Mouse (Mus musculus): Measurements from ENCODE around the gene Galnt9. TPM values are rescaled to one million over a fixed set of nuclear protein-coding genes. Genes with fewer than 3 reads are reported as not detected.

Galnt9 gene
- polyA plus RNA-seq, 1 experiment from 2014 or later: 23.9 TPM

DNA sequence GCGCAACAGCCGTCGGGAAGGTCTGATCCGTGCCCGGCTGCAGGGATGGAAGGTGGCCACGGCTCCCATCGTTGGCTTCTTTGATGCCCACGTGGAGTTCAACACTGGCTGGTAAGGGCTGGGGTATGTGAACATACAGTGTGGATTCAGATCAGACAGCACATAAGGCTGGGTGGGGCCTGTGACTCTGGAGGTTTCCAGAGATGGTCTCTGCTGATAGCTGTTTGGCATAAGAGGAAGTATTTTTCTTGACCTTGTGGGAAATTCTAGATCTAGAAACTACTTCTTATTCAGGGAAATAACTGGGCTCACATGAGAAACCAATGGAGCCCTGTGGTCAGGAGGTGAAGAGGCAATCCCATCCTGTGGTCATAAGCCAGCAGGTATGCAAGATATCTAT, 45.7 kb downstream of the Galnt9 start:
- Histone ChIP-seq H3K9ac (no peak overlapping the region), H3K9me3 (ENCODE audit: control insufficient read depth, low read length) (no peaks in the 10 kb centered on the region), H3K4me3 (replicated peaks; ENCODE audit: low read length) (no peak overlapping the region), H3K27me3 (ENCODE audit: control insufficient read depth, insufficient read depth, low read length) (no peaks in the 10 kb centered on the region), H3K36me3 (replicated peaks; ENCODE audit: control insufficient read depth, insufficient read depth) (peaks cover 8% of the 10 kb centered on the region; the same call in 1 of the 2 replicates), H3K4me1 (replicated peaks; ENCODE audit: control insufficient read depth, insufficient read depth, low read length) (no peaks in the 10 kb centered on the region), H3K27ac (no peak overlapping the region), H3K4me2 (replicated peaks) (no peak overlapping the region)
- 95% methylated on average over 8 of the region's 8 CpGs for WGBS
- no peak for ATAC-seq (ENCODE audit: low FRiP score)
- DNase-seq (ENCODE audit: low spot score): no peak

DNA sequence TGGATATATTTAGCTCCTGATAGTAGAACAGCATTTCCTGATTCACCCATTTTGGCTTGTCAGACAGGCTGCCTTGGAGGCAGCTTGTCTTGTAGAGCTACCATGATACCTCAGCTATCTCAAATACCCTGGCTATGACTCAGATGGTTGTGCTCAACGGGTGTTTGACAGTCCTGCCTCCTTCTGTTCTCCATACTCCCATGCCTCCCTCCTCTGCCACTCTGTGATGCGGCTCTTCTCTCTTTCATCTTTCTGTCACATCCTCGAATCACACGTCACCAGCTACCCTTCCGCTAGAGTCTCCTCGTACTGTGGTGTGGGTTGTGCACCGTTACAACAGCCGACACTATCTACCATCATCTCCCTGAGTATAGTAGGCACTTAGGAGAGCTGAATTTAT, 50.3 kb downstream of the Galnt9 start:
- 0 out of 2 replicates have a peak, but pooled peaks cover 8% of the 10 kb centered on the region for H3K36me3 ChIP-seq (replicated peaks; ENCODE audit: control insufficient read depth, insufficient read depth)
- H3K27ac ChIP-seq: no peak overlapping the region
- no peaks in the 10 kb centered on the region for H3K27me3 ChIP-seq (ENCODE audit: control insufficient read depth, insufficient read depth, low read length)
- no peak overlapping the region for H3K4me2 ChIP-seq (replicated peaks)
- no peak overlapping the region for H3K9ac ChIP-seq
- H3K4me3 ChIP-seq (replicated peaks; ENCODE audit: low read length): no peak overlapping the region
- 94% methylated on average over 8 of the region's 8 CpGs for WGBS
- no peak for ATAC-seq (ENCODE audit: low FRiP score)
- DNase-seq (ENCODE audit: low spot score): no peak
- no peaks in the 10 kb centered on the region for H3K9me3 ChIP-seq (ENCODE audit: control insufficient read depth, low read length)
- H3K4me1 ChIP-seq (replicated peaks; ENCODE audit: control insufficient read depth, insufficient read depth, low read length): peaks cover 5% of the 10 kb centered on the region; the same call in 1 of the 2 replicates

DNA sequence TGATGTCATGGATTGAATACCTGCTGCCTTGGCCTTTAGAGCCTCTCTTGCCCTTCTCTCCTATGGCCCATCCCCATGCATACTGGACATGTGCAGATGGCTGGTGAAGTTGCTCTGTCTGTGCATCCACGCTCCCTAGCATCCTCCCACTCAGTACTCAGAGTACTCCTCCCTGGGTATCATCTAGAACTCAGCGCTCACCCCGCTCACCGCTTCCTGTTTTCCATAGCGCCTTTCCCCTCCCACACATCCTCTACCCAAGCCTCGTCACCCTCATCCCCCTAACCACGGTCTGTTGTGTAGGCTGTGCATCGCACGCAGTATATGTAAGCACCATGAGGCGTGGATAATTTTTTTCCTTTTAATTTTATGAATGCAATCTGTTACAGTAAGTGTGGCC, 51.2 kb downstream of the Galnt9 start:
- Histone ChIP-seq H3K9me3 (ENCODE audit: control insufficient read depth, low read length) (no peaks in the 10 kb centered on the region), H3K27me3 (ENCODE audit: control insufficient read depth, insufficient read depth, low read length) (no peaks in the 10 kb centered on the region), H3K9ac (no peak overlapping the region), H3K27ac (no peak overlapping the region), H3K4me3 (replicated peaks; ENCODE audit: low read length) (no peak overlapping the region), H3K4me1 (replicated peaks; ENCODE audit: control insufficient read depth, insufficient read depth, low read length) (peaks cover 5% of the 10 kb centered on the region; the same call in 1 of the 2 replicates), H3K36me3 (replicated peaks; ENCODE audit: control insufficient read depth, insufficient read depth) (peaks cover 2% of the 10 kb centered on the region; the same call in 1 of the 2 replicates), H3K4me2 (replicated peaks) (no peak overlapping the region)
- no peak for ATAC-seq (ENCODE audit: low FRiP score)
- DNase-seq (ENCODE audit: low spot score): no peak
- 92% methylated on average over 10 of the region's 10 CpGs for WGBS

DNA sequence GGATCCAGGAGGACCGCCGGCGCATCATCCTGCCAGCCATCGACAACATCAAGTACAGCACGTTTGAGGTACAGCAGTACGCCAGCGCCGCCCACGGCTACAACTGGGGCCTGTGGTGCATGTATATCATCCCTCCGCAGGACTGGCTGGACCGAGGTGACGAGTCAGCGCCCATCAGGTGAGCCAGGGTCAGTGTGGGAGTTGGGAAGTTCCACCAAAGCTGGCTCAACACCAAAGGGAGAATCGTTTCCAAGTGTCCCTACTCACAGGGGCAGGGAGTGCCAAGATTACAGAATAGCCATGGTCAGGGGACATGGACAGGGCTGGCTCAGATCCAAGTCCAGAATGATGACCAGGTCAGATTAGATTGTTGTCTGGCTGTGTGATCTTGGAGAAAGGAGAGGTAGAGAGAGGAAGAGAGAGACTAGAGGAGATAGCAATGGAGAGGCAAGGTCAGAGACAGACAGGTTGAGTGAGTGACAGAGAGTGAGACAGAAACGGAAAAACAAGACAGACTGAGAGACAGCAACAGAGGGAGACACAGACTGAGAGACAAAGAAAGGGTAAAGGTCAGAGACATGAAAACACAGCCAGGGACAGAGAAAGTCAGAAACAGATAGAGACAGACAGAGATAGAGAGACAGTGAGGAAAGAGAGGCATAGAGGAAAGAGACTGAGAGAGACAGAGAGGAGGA, 52.1 kb downstream of the Galnt9 start:
- H3K4me2 ChIP-seq (replicated peaks): no peak overlapping the region
- H3K27me3 ChIP-seq (ENCODE audit: control insufficient read depth, insufficient read depth, low read length): no peaks in the 10 kb centered on the region
- no peak overlapping the region for H3K27ac ChIP-seq
- no peaks in the 10 kb centered on the region; the same call in 1 of the 2 replicates for H3K36me3 ChIP-seq (replicated peaks; ENCODE audit: control insufficient read depth, insufficient read depth)
- WGBS: 89% methylated on average over 15 of the region's 15 CpGs
- no peak overlapping the region for H3K4me3 ChIP-seq (replicated peaks; ENCODE audit: low read length)
- no peaks in the 10 kb centered on the region for H3K9me3 ChIP-seq (ENCODE audit: control insufficient read depth, low read length)
- ATAC-seq (ENCODE audit: low FRiP score) (no peak), DNase-seq (ENCODE audit: low spot score) (no peak)
- H3K9ac ChIP-seq: no peak overlapping the region
- H3K4me1 ChIP-seq (replicated peaks; ENCODE audit: control insufficient read depth, insufficient read depth, low read length): peaks cover 5% of the 10 kb centered on the region; the same call in 1 of the 2 replicates

DNA sequence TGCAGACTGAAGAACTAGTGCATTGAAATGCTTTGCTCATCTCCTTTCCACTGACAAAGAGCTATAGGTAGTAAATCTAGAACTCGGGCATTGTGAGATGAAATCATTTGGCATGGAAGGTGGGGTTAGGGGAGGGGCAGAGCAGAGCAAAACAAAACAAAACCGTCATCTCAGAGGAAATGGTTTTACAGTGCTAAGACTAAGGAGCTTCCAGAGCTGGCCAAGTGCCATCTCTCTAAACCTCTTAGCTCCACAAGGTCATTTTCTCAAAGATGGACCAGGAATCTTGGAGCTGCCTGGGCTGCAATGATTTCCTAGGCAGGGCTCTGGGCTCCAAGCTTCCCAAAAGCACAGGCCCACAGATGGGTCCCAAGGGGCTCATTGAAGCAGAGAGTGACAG, 53.3 kb downstream of the Galnt9 start:
- Histone ChIP-seq H3K27me3 (ENCODE audit: control insufficient read depth, insufficient read depth, low read length) (no peaks in the 10 kb centered on the region), H3K36me3 (replicated peaks; ENCODE audit: control insufficient read depth, insufficient read depth) (no peaks in the 10 kb centered on the region; the same call in 1 of the 2 replicates), H3K4me2 (replicated peaks) (no peak overlapping the region), H3K9me3 (ENCODE audit: control insufficient read depth, low read length) (no peaks in the 10 kb centered on the region), H3K27ac (no peak overlapping the region; the same call in 1 of the 2 replicates), H3K4me1 (replicated peaks; ENCODE audit: control insufficient read depth, insufficient read depth, low read length) (peaks cover 5% of the 10 kb centered on the region; the same call in 1 of the 2 replicates), H3K9ac (no peak overlapping the region), H3K4me3 (replicated peaks; ENCODE audit: low read length) (no peak overlapping the region)
- DNase-seq (ENCODE audit: low spot score) (no peak), ATAC-seq (ENCODE audit: low FRiP score) (no peak)
- 53% methylated on average over 2 of the region's 2 CpGs for WGBS

DNA sequence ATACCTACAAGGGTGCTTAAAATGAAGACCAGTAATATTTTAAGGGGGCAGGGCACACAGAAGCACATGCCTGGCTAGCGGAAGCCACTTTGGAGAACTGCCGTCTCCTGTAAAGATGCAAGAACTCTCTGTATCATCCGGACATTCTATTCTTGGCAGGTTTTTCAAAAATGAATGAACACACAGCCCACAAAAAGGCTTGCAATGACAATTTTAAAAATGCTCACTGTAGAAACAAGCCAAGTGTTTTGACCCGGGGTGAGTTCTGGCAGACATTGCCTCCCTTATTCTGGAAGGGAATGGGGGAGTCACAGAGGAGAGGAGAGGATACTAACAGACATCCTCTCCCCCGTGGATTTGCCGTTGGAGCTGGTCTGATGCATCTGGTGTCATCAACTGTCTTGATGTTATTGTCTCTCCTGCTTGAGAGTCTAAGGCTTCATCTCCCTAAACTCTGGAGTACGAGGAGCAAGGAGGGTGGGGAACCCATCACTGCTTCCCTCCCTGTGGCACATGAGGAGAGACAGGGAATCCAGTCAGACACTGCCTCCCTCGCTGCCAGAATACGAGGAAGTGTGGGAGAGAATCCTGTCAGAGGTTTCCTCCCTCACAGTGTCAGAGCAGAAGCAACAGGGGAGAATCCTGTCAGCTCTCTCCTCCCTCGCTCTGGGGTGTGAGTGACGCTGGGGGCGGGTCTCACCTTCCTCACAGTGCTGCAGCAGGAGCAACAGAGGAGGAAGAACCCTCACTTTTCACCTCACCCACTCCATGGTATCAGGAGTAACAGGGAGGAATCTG, 54.3 kb downstream of the Galnt9 start:
- Histone ChIP-seq H3K4me2 (replicated peaks) (no peak overlapping the region), H3K9ac (no peak overlapping the region), H3K27me3 (ENCODE audit: control insufficient read depth, insufficient read depth, low read length) (no peaks in the 10 kb centered on the region), H3K9me3 (ENCODE audit: control insufficient read depth, low read length) (no peaks in the 10 kb centered on the region), H3K4me3 (replicated peaks; ENCODE audit: low read length) (no peak overlapping the region), H3K27ac (no peak overlapping the region; the same call in 1 of the 2 replicates), H3K4me1 (replicated peaks; ENCODE audit: control insufficient read depth, insufficient read depth, low read length) (peaks cover 5% of the 10 kb centered on the region; the same call in 1 of the 2 replicates), H3K36me3 (replicated peaks; ENCODE audit: control insufficient read depth, insufficient read depth) (no peaks in the 10 kb centered on the region; the same call in 1 of the 2 replicates)
- 40% methylated on average over 10 of the region's 12 CpGs for WGBS
- DNase-seq (ENCODE audit: low spot score) (no peak), ATAC-seq (ENCODE audit: low FRiP score) (no peak)

DNA sequence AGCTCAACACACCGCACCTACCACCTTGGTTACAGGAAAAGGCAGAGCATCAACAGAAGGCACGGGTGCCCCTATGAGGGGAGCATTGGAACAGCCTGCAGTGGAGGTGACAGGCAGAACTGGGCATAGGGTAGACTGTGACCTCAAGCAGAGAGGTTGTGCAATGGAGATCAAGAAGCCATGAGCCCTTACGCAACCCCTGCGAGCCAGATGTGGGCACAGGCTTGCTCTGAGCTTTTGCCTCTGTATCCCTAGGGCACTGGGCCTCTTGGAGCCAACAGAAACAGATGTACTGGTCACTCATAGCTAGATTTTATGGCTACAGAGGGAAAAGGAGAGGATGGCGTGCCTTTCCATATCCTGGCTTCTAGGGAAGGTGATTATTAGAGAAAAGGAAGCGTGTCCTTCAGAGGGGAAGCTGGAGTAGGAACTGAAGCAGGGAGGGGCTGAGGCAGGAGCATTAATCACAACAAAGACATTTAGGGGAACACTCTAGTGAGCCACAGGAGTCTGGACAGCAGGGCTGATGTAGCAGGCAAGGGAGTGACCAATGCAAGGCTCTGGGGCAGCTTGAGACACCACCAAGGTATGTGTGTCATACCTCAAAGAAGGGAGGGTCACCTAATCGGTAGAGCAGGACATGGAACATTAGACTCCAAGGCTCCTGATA, 59.0 kb downstream of the Galnt9 start:
- Histone ChIP-seq H3K27me3 (ENCODE audit: control insufficient read depth, insufficient read depth, low read length) (no peaks in the 10 kb centered on the region), H3K4me3 (replicated peaks; ENCODE audit: low read length) (no peak overlapping the region), H3K4me1 (replicated peaks; ENCODE audit: control insufficient read depth, insufficient read depth, low read length) (no peaks in the 10 kb centered on the region), H3K27ac (no peak overlapping the region), H3K36me3 (replicated peaks; ENCODE audit: control insufficient read depth, insufficient read depth) (no peaks in the 10 kb centered on the region; the same call in 1 of the 2 replicates), H3K9ac (no peak overlapping the region), H3K4me2 (replicated peaks) (no peak overlapping the region), H3K9me3 (ENCODE audit: control insufficient read depth, low read length) (no peaks in the 10 kb centered on the region)
- ATAC-seq (ENCODE audit: low FRiP score) (no peak), DNase-seq (ENCODE audit: low spot score) (no peak)
- WGBS: 91% methylated on average over 7 of the region's 7 CpGs

DNA sequence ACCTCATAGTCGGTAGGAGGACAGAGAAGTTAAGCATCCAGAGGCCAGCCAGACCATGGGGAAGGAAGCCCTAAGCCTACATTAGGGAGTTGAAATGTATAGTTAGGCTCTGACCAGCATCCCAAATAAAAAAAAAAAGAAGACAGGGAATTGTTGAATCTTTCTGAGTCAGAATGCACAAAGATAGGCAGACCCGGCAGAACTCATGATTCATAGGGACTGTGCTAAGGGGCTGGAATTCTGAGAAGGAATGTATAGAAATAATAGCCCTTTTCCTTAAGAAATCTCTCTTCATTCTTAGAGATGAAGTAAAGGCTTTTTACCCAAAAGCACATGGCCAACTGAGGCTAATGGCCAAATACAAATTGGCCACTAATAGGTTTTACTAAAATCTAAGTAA, 60.2 kb downstream of the Galnt9 start:
- Histone ChIP-seq H3K9ac (no peak overlapping the region), H3K27me3 (ENCODE audit: control insufficient read depth, insufficient read depth, low read length) (no peaks in the 10 kb centered on the region), H3K4me3 (replicated peaks; ENCODE audit: low read length) (no peak overlapping the region), H3K27ac (no peak overlapping the region), H3K36me3 (replicated peaks; ENCODE audit: control insufficient read depth, insufficient read depth) (no peaks in the 10 kb centered on the region; the same call in 1 of the 2 replicates), H3K4me1 (replicated peaks; ENCODE audit: control insufficient read depth, insufficient read depth, low read length) (no peaks in the 10 kb centered on the region), H3K4me2 (replicated peaks) (no peak overlapping the region), H3K9me3 (ENCODE audit: control insufficient read depth, low read length) (no peaks in the 10 kb centered on the region)
- 90% methylated on average over 2 of the region's 2 CpGs for WGBS
- ATAC-seq (ENCODE audit: low FRiP score) (no peak), DNase-seq (ENCODE audit: low spot score) (no peak)

All from hindbrain, embryonic 14.5 days (tissue).